Mouse (Mus musculus): ENCODE data around the gene Arid4a. TPM values are rescaled to one million over a fixed set of nuclear protein-coding genes. Genes with fewer than 3 reads are reported as not detected.

The Arid4a gene
- total and polyA plus RNA-seq, 3 experiments: 12.4 to 57.5 (median 57.4) TPM

DNA sequence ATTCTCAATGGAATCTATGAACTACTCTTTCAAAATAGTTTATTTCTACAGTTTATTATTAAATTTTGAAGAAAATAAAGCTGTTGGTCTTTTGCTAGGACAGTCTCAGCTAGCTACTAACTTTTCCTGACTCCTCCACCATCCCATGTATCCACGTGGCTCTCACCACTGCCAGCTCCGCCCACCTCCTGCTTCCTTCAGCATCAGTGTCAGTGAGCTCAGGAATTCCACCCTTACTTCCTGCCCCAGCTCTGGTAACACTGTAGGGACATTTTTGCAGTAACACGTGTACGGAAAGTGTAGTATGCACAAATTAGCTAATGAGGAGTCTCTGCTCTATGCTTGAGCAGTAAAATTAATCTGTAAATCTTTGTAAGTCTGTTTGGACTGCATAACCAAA lies 6.0 kb upstream of the Arid4a start:
- H3K4me1 ChIP-seq (ENCODE audit: insufficient read depth, low read depth, low read length): peaks cover 31% of the 10 kb centered on the region
- H3K36me3 ChIP-seq (replicated peaks): peaks cover 77% of the 10 kb centered on the region
- DNase-seq (ENCODE audit: low spot score): no peak
- no peaks in the 10 kb centered on the region for H3K27me3 ChIP-seq (ENCODE audit: insufficient read depth, low read length)
- TF ChIP-seq GATA2 (IDR thresholded peaks at IDR 0.05; ENCODE audit: borderline replicate concordance, low read depth, low read length) (no peak), GATA1 (IDR thresholded peaks at IDR 0.05; ENCODE audit: borderline replicate concordance, low read length) (no peak), CTCF (IDR thresholded peaks at IDR 0.05; ENCODE audit: low read depth, low read length) (no peak), POLR2AphosphoS5 (IDR thresholded peaks at IDR 0.05; ENCODE audit: insufficient replicate concordance, low read depth, low read length) (no peak), TAL1 (conservative IDR thresholded peaks at IDR 0.05; ENCODE audit: low read depth, low read length) (no peak)
- no peak for ATAC-seq (ENCODE audit: extremely low read depth, insufficient number of reproducible peaks, low FRiP score, poor library complexity, severe bottlenecking)
- H3K4me3 ChIP-seq (ENCODE audit: low read depth, low read length): no peak overlapping the region
- H3K9me3 ChIP-seq (replicated peaks): no peaks in the 10 kb centered on the region

DNA sequence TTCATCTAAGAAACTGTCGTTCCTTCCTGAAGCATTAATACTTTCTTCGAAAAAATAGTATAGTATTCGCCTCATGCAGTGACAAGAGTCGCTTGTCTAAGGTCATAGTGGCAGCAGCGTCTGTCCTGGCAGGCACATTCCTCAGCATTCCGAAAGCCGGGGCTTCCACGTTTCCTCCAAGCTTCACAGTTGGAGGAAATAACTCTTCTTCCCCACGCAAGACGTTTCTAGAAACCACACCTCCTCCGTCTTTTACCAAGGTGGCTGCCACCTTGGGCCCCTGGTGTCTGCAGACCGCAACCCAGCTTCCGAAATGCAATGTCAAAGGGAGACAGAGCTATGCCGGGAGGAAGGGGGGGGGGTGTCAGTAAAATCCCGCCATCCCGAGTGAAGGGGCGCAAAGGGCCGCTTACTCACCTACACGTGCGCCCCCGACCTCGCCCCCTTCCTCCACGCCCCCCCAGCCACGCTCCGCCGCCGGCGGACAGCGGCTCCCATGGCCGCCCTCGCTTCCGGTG lies 886 bp upstream of the Arid4a start:
- TF ChIP-seq GATA2 (IDR thresholded peaks at IDR 0.05; ENCODE audit: borderline replicate concordance, low read depth, low read length): no peak
- TF ChIP-seq TAL1 (conservative IDR thresholded peaks at IDR 0.05; ENCODE audit: low read depth, low read length): no peak
- TF ChIP-seq GATA1 (IDR thresholded peaks at IDR 0.05; ENCODE audit: borderline replicate concordance, low read length): no peak
- no peak for TF ChIP-seq CTCF (IDR thresholded peaks at IDR 0.05; ENCODE audit: low read depth, low read length)
- no peak for TF ChIP-seq POLR2AphosphoS5 (IDR thresholded peaks at IDR 0.05; ENCODE audit: insufficient replicate concordance, low read depth, low read length)
- Histone ChIP-seq H3K4me3 (ENCODE audit: low read depth, low read length) (peak overlapping the region; percentile 84), H3K4me1 (ENCODE audit: insufficient read depth, low read depth, low read length) (peaks cover 35% of the 10 kb centered on the region), H3K27me3 (ENCODE audit: insufficient read depth, low read length) (no peaks in the 10 kb centered on the region), H3K36me3 (replicated peaks) (peaks cover 44% of the 10 kb centered on the region), H3K9me3 (replicated peaks) (no peaks in the 10 kb centered on the region)
- DNase-seq (ENCODE audit: low spot score) (peak; percentile 79), ATAC-seq (ENCODE audit: extremely low read depth, insufficient number of reproducible peaks, low FRiP score, poor library complexity, severe bottlenecking) (peak; percentile 11; the same call in 1 of the 2 replicates)

DNA sequence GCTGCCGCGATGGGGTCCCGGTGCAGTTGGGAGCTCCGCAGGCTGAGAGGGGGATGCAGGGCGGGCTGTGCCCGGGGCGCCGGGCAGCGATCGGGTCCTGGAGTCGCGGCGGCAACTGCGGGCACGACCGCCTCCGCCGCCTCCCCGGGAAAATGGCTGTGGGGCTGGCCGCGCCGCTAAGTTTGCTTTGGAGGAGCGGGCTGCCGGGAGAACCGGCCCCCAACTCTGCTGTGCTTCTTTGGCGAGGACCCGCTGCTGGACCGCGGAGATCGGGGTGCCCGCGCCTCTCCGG lies 367 bp downstream of the Arid4a start:
- H3K4me1 ChIP-seq (ENCODE audit: insufficient read depth, low read depth, low read length): peaks cover 35% of the 10 kb centered on the region
- peaks cover 48% of the 10 kb centered on the region for H3K36me3 ChIP-seq (replicated peaks)
- DNase-seq (ENCODE audit: low spot score) (peak; percentile 56), ATAC-seq (ENCODE audit: extremely low read depth, insufficient number of reproducible peaks, low FRiP score, poor library complexity, severe bottlenecking) (no peak)
- no peaks in the 10 kb centered on the region for H3K9me3 ChIP-seq (replicated peaks)
- TF ChIP-seq TAL1 (conservative IDR thresholded peaks at IDR 0.05; ENCODE audit: low read depth, low read length) (no peak), CTCF (IDR thresholded peaks at IDR 0.05; ENCODE audit: low read depth, low read length) (no peak), POLR2AphosphoS5 (IDR thresholded peaks at IDR 0.05; ENCODE audit: insufficient replicate concordance, low read depth, low read length) (no peak), GATA1 (IDR thresholded peaks at IDR 0.05; ENCODE audit: borderline replicate concordance, low read length) (no peak), GATA2 (IDR thresholded peaks at IDR 0.05; ENCODE audit: borderline replicate concordance, low read depth, low read length) (no peak)
- H3K4me3 ChIP-seq (ENCODE audit: low read depth, low read length): peak overlapping the region; percentile 84
- no peaks in the 10 kb centered on the region for H3K27me3 ChIP-seq (ENCODE audit: insufficient read depth, low read length)

DNA sequence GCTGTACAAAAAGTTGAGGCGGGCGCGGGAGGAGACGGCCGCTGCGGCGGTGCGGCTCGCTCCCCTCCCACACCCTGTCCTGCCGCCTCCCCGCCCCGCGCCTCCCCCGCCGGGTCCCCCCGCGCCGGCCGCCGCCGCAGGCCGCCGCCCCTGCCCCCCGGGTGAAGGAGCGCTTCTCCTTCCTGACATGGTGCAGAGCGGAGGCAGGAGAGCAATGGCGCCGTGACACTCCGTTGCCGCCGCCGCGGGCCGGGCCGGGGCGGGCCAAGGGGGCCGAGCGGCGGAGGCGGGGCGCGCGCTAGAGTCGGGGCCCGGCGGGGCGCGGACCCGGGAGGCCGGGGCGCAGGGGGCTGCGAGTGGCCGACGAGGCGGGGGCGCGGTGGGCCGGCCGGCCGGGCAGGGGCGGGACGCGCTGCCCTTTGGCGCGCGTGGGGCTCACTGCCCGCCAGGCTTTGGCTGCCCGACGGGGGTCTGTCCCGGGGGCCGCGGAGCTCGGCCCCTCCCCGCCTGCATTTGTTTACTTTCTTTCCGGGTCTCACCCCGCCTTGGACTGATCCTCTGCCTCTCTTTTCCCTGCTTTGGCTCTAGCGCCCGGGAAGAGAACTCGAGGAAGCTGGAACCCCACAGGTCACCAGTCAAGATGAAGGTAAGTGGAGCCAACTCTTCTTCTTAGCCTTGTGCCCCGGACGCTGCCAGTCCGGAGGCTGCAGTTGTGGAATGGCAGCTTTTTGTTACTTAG lies 882 bp downstream of the Arid4a start:
- no peaks in the 10 kb centered on the region for H3K9me3 ChIP-seq (replicated peaks)
- no peaks in the 10 kb centered on the region for H3K27me3 ChIP-seq (ENCODE audit: insufficient read depth, low read length)
- DNase-seq (ENCODE audit: low spot score): peak; percentile 76
- H3K4me3 ChIP-seq (ENCODE audit: low read depth, low read length): peak overlapping the region; percentile 84
- peaks cover 52% of the 10 kb centered on the region for H3K36me3 ChIP-seq (replicated peaks)
- no peak for ATAC-seq (ENCODE audit: extremely low read depth, insufficient number of reproducible peaks, low FRiP score, poor library complexity, severe bottlenecking)
- peaks cover 35% of the 10 kb centered on the region for H3K4me1 ChIP-seq (ENCODE audit: insufficient read depth, low read depth, low read length)
- TF ChIP-seq TAL1 (conservative IDR thresholded peaks at IDR 0.05; ENCODE audit: low read depth, low read length) (no peak), GATA2 (IDR thresholded peaks at IDR 0.05; ENCODE audit: borderline replicate concordance, low read depth, low read length) (no peak), POLR2AphosphoS5 (IDR thresholded peaks at IDR 0.05; ENCODE audit: insufficient replicate concordance, low read depth, low read length) (no peak), CTCF (IDR thresholded peaks at IDR 0.05; ENCODE audit: low read depth, low read length) (no peak), GATA1 (IDR thresholded peaks at IDR 0.05; ENCODE audit: borderline replicate concordance, low read length) (no peak)

DNA sequence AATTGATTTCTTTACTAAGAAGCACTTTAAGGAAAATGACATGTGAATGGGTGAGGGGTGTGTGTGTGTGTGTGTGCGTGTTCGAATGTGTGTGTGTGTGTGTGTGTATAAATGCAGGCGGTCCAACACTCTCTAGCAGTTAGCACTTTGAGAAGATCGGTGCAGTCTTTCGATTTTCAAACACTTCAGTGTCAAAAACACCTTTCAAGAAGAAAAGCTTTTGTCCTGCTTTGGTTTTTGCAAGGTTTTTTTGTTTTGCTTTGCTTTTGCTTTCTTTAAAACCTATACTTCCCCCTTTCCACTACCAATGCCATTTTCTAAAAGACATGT lies 1.4 kb downstream of the Arid4a start:
- Histone ChIP-seq H3K4me3 (ENCODE audit: low read depth, low read length) (peak overlapping the region; percentile 84), H3K9me3 (replicated peaks) (no peaks in the 10 kb centered on the region), H3K4me1 (ENCODE audit: insufficient read depth, low read depth, low read length) (peaks cover 29% of the 10 kb centered on the region), H3K36me3 (replicated peaks) (peaks cover 51% of the 10 kb centered on the region), H3K27me3 (ENCODE audit: insufficient read depth, low read length) (no peaks in the 10 kb centered on the region)
- TF ChIP-seq POLR2AphosphoS5 (IDR thresholded peaks at IDR 0.05; ENCODE audit: insufficient replicate concordance, low read depth, low read length) (no peak), GATA1 (IDR thresholded peaks at IDR 0.05; ENCODE audit: borderline replicate concordance, low read length) (no peak), GATA2 (IDR thresholded peaks at IDR 0.05; ENCODE audit: borderline replicate concordance, low read depth, low read length) (no peak), TAL1 (conservative IDR thresholded peaks at IDR 0.05; ENCODE audit: low read depth, low read length) (no peak), CTCF (IDR thresholded peaks at IDR 0.05; ENCODE audit: low read depth, low read length) (no peak)
- DNase-seq (ENCODE audit: low spot score) (no peak), ATAC-seq (ENCODE audit: extremely low read depth, insufficient number of reproducible peaks, low FRiP score, poor library complexity, severe bottlenecking) (no peak)

DNA sequence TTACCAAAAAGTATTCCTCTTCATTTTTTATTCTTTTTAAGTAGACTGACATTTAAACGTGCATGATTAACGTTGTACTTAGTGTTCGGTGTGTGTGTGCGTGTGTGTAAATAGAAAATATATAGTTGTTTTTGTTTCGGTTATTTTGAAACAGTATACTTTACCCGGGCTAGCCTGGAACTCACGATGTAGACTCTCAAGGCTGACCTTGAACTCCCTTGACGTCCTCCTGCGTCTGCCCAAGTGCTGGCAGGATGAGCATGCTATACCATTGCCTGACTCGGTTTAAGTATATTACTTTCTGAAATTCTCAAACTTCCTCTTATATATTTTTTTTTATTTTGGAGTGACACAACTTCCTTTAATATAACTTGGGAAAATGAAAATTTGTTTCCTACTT lies 2.0 kb downstream of the Arid4a start:
- no peaks in the 10 kb centered on the region for H3K27me3 ChIP-seq (ENCODE audit: insufficient read depth, low read length)
- ATAC-seq (ENCODE audit: extremely low read depth, insufficient number of reproducible peaks, low FRiP score, poor library complexity, severe bottlenecking) (no peak), DNase-seq (ENCODE audit: low spot score) (no peak)
- H3K4me3 ChIP-seq (ENCODE audit: low read depth, low read length): no peak overlapping the region
- H3K4me1 ChIP-seq (ENCODE audit: insufficient read depth, low read depth, low read length): peaks cover 26% of the 10 kb centered on the region
- H3K36me3 ChIP-seq (replicated peaks): peaks cover 51% of the 10 kb centered on the region
- no peaks in the 10 kb centered on the region for H3K9me3 ChIP-seq (replicated peaks)
- no peak for TF ChIP-seq GATA1 (IDR thresholded peaks at IDR 0.05; ENCODE audit: borderline replicate concordance, low read length)
- no peak for TF ChIP-seq CTCF (IDR thresholded peaks at IDR 0.05; ENCODE audit: low read depth, low read length)
- no peak for TF ChIP-seq POLR2AphosphoS5 (IDR thresholded peaks at IDR 0.05; ENCODE audit: insufficient replicate concordance, low read depth, low read length)
- TF ChIP-seq TAL1 (conservative IDR thresholded peaks at IDR 0.05; ENCODE audit: low read depth, low read length): no peak
- no peak for TF ChIP-seq GATA2 (IDR thresholded peaks at IDR 0.05; ENCODE audit: borderline replicate concordance, low read depth, low read length)

Measured in G1E (cell line).